Comparison of ENCODE assay signal across 8 mouse cellular contexts in the genomic region with DNA sequence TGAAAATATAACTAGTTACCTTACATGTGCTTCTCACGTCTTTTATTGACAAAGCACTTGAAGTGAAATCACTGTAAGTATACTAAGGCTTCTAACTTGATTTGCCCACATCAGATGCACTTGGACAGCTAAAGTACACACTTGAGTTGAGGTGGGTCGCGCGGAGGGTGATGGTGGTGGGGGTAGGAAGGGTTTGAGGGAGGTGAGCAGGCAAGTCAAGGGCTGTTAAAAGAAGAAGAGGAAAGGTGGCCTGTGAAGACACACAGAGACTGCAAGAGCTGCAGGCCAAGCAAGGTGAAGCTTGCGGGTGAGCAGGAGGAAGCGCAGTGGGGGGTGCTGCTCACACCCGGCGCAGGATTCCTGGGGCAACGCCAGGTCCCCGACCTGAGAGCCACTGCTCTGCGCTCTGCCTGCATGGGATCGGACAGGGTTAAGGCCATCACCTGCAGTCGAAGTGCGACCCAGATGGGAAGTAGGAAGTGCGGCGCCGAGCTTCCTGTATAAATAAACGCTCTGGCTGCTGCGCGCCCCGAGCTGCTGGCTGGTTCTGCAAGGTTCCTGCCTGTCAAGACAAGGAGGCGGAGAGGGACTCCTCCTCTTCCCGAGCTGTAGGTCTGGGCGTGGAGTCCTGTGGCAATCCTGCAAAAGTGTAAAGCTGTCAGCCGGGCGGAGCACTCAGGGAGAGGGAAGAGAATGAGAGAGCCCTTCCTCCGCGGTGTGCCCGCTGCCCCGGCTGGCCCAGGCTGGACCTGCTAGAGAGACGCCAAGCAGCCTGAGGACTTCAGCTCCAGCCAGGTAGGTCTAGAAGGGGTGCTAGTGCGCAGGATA.
DNase-seq lines count a peak whose midpoint lies in the region; ATAC-seq lines count a peak whose summit lies in the region.

No protein-coding gene starts in this region.

- no peaks in the 10 kb centered on the region; the same call in 1 of the 2 replicates for H3K27me3 ChIP-seq in intestine, embryonic 16.5 days (replicated peaks; ENCODE audit: control insufficient read depth, insufficient read depth, low read length)

- H3K4me2 ChIP-seq in intestine, embryonic 16.5 days (ENCODE audit: low read depth, low read length): peak overlapping the region; percentile 88

- ATAC-seq in intestine, embryonic 16.5 days: peak; percentile 93
- ATAC-seq in megakaryocyte-erythroid progenitor cell, adult 5-6 weeks (replicated peaks; ENCODE audit: low FRiP score, low TSS enrichment, poor library complexity, severe bottlenecking): peak; percentile 60

- intact Hi-C loops in gastrocnemius, postnatal 36 days (cut with DNase I): no loop called here
- intact Hi-C loops in left cerebral cortex, postnatal 36 days (cut with DNase I): loop anchor here (5.0 kb wide), 1 partner anchor 34 kb away; no protein-coding TSS in a partner anchor

- no peaks in the 10 kb centered on the region for H3K36me3 ChIP-seq in intestine, embryonic 16.5 days (ENCODE audit: control insufficient read depth, insufficient read depth, low read length)

- peaks cover 8% of the 10 kb centered on the region for H3K4me1 ChIP-seq in intestine, embryonic 16.5 days (ENCODE audit: control insufficient read depth, insufficient read depth, low read length)

- no peaks in the 10 kb centered on the region for H3K9me3 ChIP-seq in intestine, embryonic 16.5 days (ENCODE audit: control insufficient read depth, low read length)

- 5% methylated on average over 32 of the region's 32 CpGs for WGBS in intestine, embryonic 16.5 days

- H3K27ac ChIP-seq in intestine, embryonic 16.5 days (ENCODE audit: low read length): peak overlapping the region; percentile 85

- DNase-seq in adrenal gland, adult 18-20 months (ENCODE audit: low spot score in 2 of 2): peak; percentile 48 to 50
- DNase-seq in embryo, embryonic 10.5 days (ENCODE audit: low spot score): peak; percentile 75
- peak; percentile 49 to 65 for DNase-seq in gastrocnemius, postnatal 36 days
- peak; percentile 73 to 75 for DNase-seq in left cerebral cortex, postnatal 36 days (ENCODE audit: low spot score in 2 of 2)
- DNase-seq in right cerebral cortex, postnatal 25 days: peak; percentile 69
- DNase-seq in MN1 (ENCODE audit: low spot score): no peak

- peak overlapping the region; percentile 62 for H3K4me3 ChIP-seq in intestine, embryonic 16.5 days (ENCODE audit: low read length)

- H3K9ac ChIP-seq in intestine, embryonic 16.5 days (ENCODE audit: low read depth, low read length): peak overlapping the region; percentile 70
